Mouse (Mus musculus): ENCODE measurements around the gene Rhox3g. TPM values are rescaled to one million over a fixed set of nuclear protein-coding genes. Genes with fewer than 3 reads are reported as not detected.

The Rhox3g gene
- polyA plus RNA-seq (2014; fragmentation: Illumina TruSeq; extraction: RNeasy Lipid Tissue Mini Kit (QIAGEN cat#74804); ENCODE audit: insufficient read depth, low read depth, low replicate concordance), result not detected

GRCm38 (mm10) chrX:37628512-37628911, at the start of gene Rhox3g:
Gene Rhox3g (minus strand): TSS chrX:37628612.

DNA sequence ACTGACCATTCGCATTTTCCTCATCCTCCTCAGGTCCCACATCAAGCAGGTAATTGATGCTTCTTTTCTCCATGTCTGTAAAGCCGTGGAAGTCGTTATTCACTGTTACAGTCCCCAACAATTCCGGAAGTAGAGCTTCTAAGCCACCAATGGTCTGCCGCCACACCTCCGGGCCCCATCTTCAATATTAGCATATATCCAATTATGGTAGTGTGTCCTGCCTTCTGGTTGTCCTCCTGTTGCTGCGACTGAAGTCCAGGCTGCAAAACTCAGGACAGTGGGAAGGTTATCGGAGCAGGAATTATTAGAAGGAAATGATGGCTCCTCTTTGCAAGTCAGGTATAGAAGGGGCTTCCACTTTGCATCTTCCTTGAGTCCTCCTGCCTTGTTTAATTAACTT, 44.8 kb upstream of the Rhox3g start, which contains the start of gene Rhox2h:
TSS of gene Rhox2h (minus strand) at position 101 of the 400 bp plus-strand sequence.

DNA sequence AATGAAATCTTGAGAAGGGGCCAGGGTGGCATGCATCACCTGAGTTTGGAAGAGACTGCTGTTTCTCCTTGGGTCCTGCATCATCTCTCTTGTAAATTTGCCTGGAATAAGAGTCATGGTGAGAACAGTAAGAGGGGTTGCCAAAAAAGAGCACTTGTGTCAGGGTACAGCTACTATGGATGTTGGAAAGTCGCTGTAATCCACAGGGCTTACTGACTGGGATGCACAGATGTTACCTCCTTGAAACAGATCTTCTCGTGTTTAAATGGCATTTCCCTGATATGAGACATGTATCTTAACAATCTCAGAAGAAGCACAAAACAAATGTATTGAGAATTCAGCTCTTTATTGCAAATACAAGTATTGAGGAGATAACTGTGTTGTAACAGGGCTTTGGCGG, 40.3 kb upstream of the Rhox3g start, which contains the start of gene Rhox3h:
TSS of gene Rhox3h (minus strand) at position 101 of the 400 bp plus-strand sequence.

DNA sequence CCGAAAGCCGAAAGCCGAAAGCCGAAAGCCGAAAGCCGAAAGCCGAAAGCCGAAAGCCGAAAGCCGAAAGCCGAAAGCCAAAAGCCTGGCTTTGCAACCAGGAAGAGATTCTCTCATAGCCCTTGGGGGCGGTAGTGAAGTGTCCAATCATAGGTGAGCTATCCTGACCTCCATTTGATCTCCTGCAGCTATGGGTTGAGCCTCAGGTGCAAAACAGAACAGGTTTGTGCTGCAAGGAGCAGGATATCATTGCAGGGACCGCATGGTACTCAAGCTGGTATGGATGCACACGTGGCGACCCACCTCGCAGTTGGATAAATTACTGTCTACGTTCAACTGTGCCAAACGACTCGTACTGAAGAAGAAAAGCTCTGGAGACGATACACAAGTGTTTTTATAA, 22.8 kb upstream of the Rhox3g start, which contains the start of gene Rhox4g:
TSS of gene Rhox4g (minus strand) at position 101 of the 400 bp plus-strand sequence.

GRCm38 (mm10) chrX:37643370-37643769, 15.0 kb upstream of the Rhox3g start, which contains the start of gene Rhox2g:
Gene Rhox2g (minus strand): TSS chrX:37643470.

DNA sequence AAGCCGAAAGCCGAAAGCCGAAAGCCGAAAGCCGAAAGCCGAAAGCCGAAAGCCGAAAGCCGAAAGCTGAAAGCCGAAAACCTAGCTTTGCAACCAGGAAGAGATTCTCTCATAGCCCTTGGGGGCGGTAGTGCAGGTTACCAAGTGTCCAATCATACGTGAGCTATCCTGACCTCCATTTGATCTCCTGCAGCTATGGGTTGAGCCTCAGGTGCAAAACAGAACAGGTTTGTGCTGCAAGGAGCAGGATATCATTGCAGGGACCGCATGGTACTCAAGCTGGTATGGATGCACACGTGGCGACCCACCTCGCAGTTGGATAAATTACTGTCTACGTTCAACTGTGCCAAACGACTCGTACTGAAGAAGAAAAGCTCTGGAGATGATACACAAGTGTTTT, 20.8 kb downstream of the Rhox3g start, which contains the start of gene Rhox4f:
TSS of gene Rhox4f (minus strand) at position 101 of the 400 bp plus-strand sequence.

DNA sequence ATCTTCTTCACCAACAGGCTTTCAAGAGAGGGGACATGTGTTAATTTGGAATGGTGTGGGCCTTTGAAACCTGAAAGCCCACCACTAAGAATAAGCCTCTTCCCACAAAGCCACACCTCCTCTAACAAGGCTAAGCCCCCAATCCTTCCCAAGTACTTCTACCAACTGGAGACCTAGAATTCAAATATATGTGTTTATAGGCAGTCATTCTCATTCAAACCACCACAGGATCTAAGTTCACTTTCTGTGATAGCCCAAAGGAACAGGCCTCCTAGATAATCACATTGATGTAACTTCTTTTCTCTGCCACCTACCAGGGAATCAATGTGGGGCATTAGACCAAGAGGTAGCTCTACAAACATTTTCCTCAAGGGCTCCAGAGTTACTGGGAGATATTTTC, 47.7 kb downstream of the Rhox3g start, which contains the start of gene Rhox3f:
TSS of gene Rhox3f (plus strand) at position 301 of the 400 bp plus-strand sequence.

Other genes starting within 250 kb of the Rhox3g start
- not detected for gene Rhox3a2, start 248.6 kb downstream of the Rhox3g start, polyA plus RNA-seq (2014; fragmentation: Illumina TruSeq; extraction: RNeasy Lipid Tissue Mini Kit (QIAGEN cat#74804); ENCODE audit: insufficient read depth, low read depth, low replicate concordance)
- gene Rhox4a2, start 237.8 kb downstream of the Rhox3g start, polyA plus RNA-seq (2014; fragmentation: Illumina TruSeq; extraction: RNeasy Lipid Tissue Mini Kit (QIAGEN cat#74804); ENCODE audit: insufficient read depth, low read depth, low replicate concordance), result not detected
- gene Rhox2b, start 216.5 kb downstream of the Rhox3g start, polyA plus RNA-seq (2014; fragmentation: Illumina TruSeq; extraction: RNeasy Lipid Tissue Mini Kit (QIAGEN cat#74804); ENCODE audit: insufficient read depth, low read depth, low replicate concordance), result not detected
- not detected for gene Rhox4b, start 196.1 kb downstream of the Rhox3g start, polyA plus RNA-seq (2014; fragmentation: Illumina TruSeq; extraction: RNeasy Lipid Tissue Mini Kit (QIAGEN cat#74804); ENCODE audit: insufficient read depth, low read depth, low replicate concordance)
- not detected for gene Rhox2c, start 174.9 kb downstream of the Rhox3g start, polyA plus RNA-seq (2014; fragmentation: Illumina TruSeq; extraction: RNeasy Lipid Tissue Mini Kit (QIAGEN cat#74804); ENCODE audit: insufficient read depth, low read depth, low replicate concordance)
- not detected for gene Rhox3c, start 170.0 kb downstream of the Rhox3g start, polyA plus RNA-seq (2014; fragmentation: Illumina TruSeq; extraction: RNeasy Lipid Tissue Mini Kit (QIAGEN cat#74804); ENCODE audit: insufficient read depth, low read depth, low replicate concordance)
- gene Rhox4c, start 148.3 kb downstream of the Rhox3g start, polyA plus RNA-seq (2014; fragmentation: Illumina TruSeq; extraction: RNeasy Lipid Tissue Mini Kit (QIAGEN cat#74804); ENCODE audit: insufficient read depth, low read depth, low replicate concordance), result not detected
- not detected for gene Rhox2d, start 135.2 kb downstream of the Rhox3g start, polyA plus RNA-seq (2014; fragmentation: Illumina TruSeq; extraction: RNeasy Lipid Tissue Mini Kit (QIAGEN cat#74804); ENCODE audit: insufficient read depth, low read depth, low replicate concordance)
- gene Rhox4d, start 114.3 kb downstream of the Rhox3g start, polyA plus RNA-seq (2014; fragmentation: Illumina TruSeq; extraction: RNeasy Lipid Tissue Mini Kit (QIAGEN cat#74804); ENCODE audit: insufficient read depth, low read depth, low replicate concordance), result not detected
- not detected for gene Rhox2e, start 98.2 kb downstream of the Rhox3g start, polyA plus RNA-seq (2014; fragmentation: Illumina TruSeq; extraction: RNeasy Lipid Tissue Mini Kit (QIAGEN cat#74804); ENCODE audit: insufficient read depth, low read depth, low replicate concordance)
- gene Rhox3e, start 86.6 kb downstream of the Rhox3g start, polyA plus RNA-seq (2014; fragmentation: Illumina TruSeq; extraction: RNeasy Lipid Tissue Mini Kit (QIAGEN cat#74804); ENCODE audit: insufficient read depth, low read depth, low replicate concordance), result not detected
- not detected for gene Rhox4e, start 71.2 kb downstream of the Rhox3g start, polyA plus RNA-seq (2014; fragmentation: Illumina TruSeq; extraction: RNeasy Lipid Tissue Mini Kit (QIAGEN cat#74804); ENCODE audit: insufficient read depth, low read depth, low replicate concordance)
- not detected for gene Rhox2f, start 57.2 kb downstream of the Rhox3g start, polyA plus RNA-seq (2014; fragmentation: Illumina TruSeq; extraction: RNeasy Lipid Tissue Mini Kit (QIAGEN cat#74804); ENCODE audit: insufficient read depth, low read depth, low replicate concordance)
- not detected for gene Rhox3f, start 47.6 kb downstream of the Rhox3g start, polyA plus RNA-seq (2014; fragmentation: Illumina TruSeq; extraction: RNeasy Lipid Tissue Mini Kit (QIAGEN cat#74804); ENCODE audit: insufficient read depth, low read depth, low replicate concordance)
- gene Rhox4f, start 20.9 kb downstream of the Rhox3g start, polyA plus RNA-seq (2014; fragmentation: Illumina TruSeq; extraction: RNeasy Lipid Tissue Mini Kit (QIAGEN cat#74804); ENCODE audit: insufficient read depth, low read depth, low replicate concordance), result not detected
- gene Rhox2g, start 14.9 kb upstream of the Rhox3g start, polyA plus RNA-seq (2014; fragmentation: Illumina TruSeq; extraction: RNeasy Lipid Tissue Mini Kit (QIAGEN cat#74804); ENCODE audit: insufficient read depth, low read depth, low replicate concordance), result not detected
- not detected for gene Rhox4g, start 22.7 kb upstream of the Rhox3g start, polyA plus RNA-seq (2014; fragmentation: Illumina TruSeq; extraction: RNeasy Lipid Tissue Mini Kit (QIAGEN cat#74804); ENCODE audit: insufficient read depth, low read depth, low replicate concordance)
- gene Rhox3h, start 40.2 kb upstream of the Rhox3g start, polyA plus RNA-seq (2014; fragmentation: Illumina TruSeq; extraction: RNeasy Lipid Tissue Mini Kit (QIAGEN cat#74804); ENCODE audit: insufficient read depth, low read depth, low replicate concordance), result not detected
- not detected for gene Rhox2h, start 44.7 kb upstream of the Rhox3g start, polyA plus RNA-seq (2014; fragmentation: Illumina TruSeq; extraction: RNeasy Lipid Tissue Mini Kit (QIAGEN cat#74804); ENCODE audit: insufficient read depth, low read depth, low replicate concordance)
- 0.45 TPM for gene Rhox5, start 176.2 kb upstream of the Rhox3g start, polyA plus RNA-seq (2014; fragmentation: Illumina TruSeq; extraction: RNeasy Lipid Tissue Mini Kit (QIAGEN cat#74804); ENCODE audit: insufficient read depth, low read depth, low replicate concordance)
- gene Rhox6, start 198.3 kb upstream of the Rhox3g start, polyA plus RNA-seq (2014; fragmentation: Illumina TruSeq; extraction: RNeasy Lipid Tissue Mini Kit (QIAGEN cat#74804); ENCODE audit: insufficient read depth, low read depth, low replicate concordance), result not detected
- not detected for gene Rhox7a, start 203.1 kb upstream of the Rhox3g start, polyA plus RNA-seq (2014; fragmentation: Illumina TruSeq; extraction: RNeasy Lipid Tissue Mini Kit (QIAGEN cat#74804); ENCODE audit: insufficient read depth, low read depth, low replicate concordance)